Mouse (Mus musculus): ENCODE results near the gene Ednrb. TPM values are rescaled to one million over a fixed set of nuclear protein-coding genes. Genes with fewer than 3 reads are reported as not detected.

Ednrb gene
- 11.5 and 16.1 TPM in 2 replicates for polyA plus RNA-seq (2012; rRNA removed)

DNA sequence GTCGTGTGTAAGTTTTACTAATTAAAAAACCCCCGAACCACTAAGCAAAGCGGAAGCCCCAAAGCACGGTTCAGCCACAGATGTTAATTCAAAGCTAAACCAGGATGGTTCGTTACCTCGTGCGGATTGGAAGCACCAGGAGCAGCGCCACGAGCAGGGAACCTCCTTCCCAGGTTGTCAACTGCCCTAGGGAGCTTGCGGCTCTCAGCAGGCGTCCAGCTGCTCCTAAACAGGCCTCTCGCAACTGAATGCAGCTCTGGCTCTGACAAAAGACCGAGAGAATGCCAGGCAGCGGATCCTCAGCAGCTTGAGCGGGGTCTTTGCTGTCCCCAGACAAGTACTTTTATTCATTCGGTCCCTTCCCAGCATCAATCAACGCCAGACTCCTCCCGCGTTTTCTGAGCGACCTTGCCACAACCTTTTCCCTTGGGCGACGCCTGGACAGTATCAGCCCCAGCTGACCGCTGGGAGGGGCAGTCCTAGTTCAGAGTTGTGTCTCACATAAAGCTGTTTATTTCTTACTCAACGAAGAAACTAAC, at the start of gene Ednrb:
TSS of gene Ednrb (minus strand) at position 392 of the 539 bp plus-strand sequence.
- peak; percentile 21 for DNase-seq (ENCODE audit: low spot score)

- no peak for DNase-seq (ENCODE audit: low spot score)
These were observed 48.3 kb upstream of the Ednrb start for GRCm38 (mm10) chr14:103892411-103892938.

DNA sequence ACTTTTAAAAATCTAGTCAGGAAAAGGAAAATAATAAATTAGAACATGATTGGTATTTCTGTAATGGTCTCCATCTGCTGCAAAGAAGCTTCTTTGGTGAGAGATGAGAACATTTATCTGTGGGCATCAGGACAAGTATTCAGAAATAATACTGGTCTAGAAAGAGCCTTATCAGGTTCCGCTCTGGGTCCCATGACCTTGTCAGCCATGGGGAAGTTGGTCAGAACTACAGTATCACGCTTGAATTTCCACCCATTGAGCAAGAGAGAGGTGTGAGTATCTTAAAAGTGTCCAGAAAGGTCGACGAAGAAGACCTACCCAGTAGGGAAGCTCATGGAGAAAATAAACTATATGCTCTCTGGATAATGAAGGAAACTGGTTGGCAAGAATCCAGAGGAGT, 46.6 kb upstream of the Ednrb start:
- DNase-seq (ENCODE audit: low spot score): no peak

GRCm38 (mm10) chr14:103884892-103885575, 40.8 kb upstream of the Ednrb start:
- DNase-seq (ENCODE audit: low spot score): no peak

- DNase-seq (ENCODE audit: low spot score): no peak
These were observed 38.7 kb upstream of the Ednrb start for GRCm38 (mm10) chr14:103882943-103883342.

- no peak for DNase-seq (ENCODE audit: low spot score)
These were observed 32.9 kb upstream of the Ednrb start for GRCm38 (mm10) chr14:103877117-103877516.

GRCm38 (mm10) chr14:103876598-103876997, 32.4 kb upstream of the Ednrb start:
- DNase-seq (ENCODE audit: low spot score): no peak

DNA sequence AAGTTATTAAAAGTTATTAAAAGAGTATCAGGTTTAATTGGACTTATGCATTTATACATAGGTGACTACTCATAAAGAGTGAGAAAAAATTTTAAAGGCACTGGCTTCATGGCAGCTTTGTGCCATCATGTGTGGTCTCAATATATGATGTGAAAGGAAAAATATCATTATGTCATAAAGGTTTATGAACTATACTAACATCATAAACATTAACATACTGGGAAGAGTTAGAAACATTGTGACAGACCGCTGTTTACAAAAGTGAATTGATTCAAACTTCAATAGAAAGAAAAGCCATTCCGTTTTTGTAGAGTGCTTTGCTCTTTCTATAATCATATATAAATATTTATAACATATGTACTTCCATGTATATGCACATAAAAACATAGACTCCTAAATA, 22.4 kb upstream of the Ednrb start:
- no peak for DNase-seq (ENCODE audit: low spot score)

DNA sequence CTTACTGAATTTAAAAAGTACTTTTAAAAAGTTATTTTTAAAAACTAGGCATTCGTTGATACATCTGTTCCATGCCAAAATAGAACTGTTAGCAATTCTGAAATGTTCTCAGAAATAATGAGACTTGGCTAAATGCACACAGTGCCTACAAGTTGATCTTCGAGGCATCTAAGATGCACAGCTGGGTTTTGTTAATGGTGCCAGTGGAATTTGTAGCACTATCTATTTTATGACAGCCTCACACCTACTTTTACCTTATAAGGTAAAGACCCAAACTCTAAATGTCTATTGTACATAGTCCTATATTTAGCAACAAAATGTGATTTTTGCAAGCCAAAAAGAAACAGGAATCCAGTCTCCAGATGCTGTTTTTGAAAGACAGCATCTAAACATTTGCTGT, 21.0 kb upstream of the Ednrb start:
- no peak for DNase-seq (ENCODE audit: low spot score)

- no peak for DNase-seq (ENCODE audit: low spot score)
These were observed 6.1 kb upstream of the Ednrb start for GRCm38 (mm10) chr14:103850071-103850845.

DNA sequence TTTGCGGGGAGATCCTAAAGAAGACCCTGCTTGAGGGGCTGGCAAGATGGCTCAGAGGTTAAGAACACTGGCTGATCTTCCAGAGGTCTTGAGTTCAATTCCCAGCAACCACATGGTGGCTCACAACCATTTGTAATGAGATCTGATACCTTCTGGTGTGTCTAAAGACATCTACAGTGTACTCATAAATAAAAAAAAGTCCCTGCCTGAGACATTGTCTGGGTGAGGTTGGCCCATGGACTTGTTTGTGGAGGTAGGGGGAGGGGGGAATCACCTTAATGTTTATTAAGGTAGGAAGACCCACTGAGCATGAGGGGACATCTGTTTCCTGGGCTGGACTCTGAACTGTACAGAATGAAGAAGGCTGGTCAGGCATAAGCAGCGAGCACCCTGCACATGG, 1.5 kb upstream of the Ednrb start:
- DNase-seq (ENCODE audit: low spot score): no peak

DNA sequence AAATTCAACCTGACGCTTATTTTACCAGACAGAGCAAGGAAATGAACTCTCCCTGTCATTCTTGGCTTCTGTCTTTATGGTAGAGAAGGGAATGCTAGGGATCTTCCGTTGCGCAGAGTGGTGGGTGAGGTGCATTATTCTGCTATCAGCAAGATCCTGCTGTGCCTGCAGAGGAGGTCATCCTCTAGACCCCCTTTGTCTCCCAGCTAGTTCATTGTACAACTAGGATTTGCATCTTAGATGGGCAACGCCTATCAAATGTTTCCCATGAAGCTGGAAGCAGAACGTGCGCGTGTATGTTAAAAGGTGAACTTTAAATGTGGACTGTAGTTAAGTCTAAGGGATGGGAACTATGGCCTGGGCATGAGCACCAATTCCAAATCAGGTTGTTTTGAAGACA, 742 bp upstream of the Ednrb start:
- no peak for DNase-seq (ENCODE audit: low spot score)

DNA sequence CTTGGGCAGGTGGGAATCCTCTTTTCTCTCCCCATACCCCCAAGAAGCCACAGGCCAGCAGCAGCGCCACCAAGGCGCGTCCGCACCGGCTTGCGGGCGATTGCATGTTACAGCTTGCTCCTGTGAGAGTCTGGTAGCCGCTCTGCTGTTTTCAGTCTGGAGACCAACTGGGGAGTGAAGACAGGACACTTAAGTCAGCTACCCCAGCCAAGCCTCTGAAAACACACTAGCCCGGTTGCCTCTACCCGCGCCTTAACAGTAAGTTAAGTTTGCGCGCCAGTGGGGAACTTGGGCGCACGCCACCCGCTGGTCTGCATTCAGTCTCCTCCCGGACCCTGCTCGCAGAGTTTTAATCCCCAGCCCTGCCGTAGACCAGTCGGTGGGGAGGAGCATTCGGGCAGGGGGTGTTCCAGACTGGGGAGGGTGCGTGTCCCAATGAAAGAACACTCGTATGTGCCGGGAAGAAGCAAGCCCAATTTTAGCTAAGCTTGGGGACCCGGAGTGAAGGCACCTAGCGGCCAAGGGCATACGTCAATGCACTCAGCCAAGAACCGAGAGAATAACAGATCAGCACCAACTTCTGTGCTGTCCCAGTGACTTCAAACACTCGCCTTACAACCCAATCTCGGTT, 716 bp downstream of the Ednrb start:
- peak; percentile 28 for DNase-seq (ENCODE audit: low spot score)

DNA sequence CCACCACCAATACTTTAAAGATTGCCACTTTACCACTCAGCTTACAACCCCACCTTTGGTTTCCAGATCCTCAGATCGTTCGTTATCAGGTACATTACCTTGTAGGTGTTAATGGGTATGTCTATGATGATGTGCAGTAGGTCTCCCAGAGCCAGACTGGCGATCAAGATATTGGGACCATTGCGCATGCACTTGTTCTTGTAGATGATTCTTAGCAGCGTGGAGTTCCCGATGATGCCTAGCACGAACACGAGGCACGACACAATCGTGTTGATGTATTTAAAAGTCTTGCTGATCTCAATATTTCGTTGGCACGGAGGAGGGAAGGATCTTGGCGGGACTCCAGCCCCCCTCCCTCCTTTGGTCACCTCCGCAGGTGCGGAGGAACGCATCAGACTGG, 1.3 kb downstream of the Ednrb start:
- DNase-seq (ENCODE audit: low spot score): no peak

- no peak for DNase-seq (ENCODE audit: low spot score)
These were observed 3.8 kb downstream of the Ednrb start for GRCm38 (mm10) chr14:103840436-103840835.

- no peak for DNase-seq (ENCODE audit: low spot score)
These were observed 5.3 kb downstream of the Ednrb start for GRCm38 (mm10) chr14:103838887-103839286.

DNA sequence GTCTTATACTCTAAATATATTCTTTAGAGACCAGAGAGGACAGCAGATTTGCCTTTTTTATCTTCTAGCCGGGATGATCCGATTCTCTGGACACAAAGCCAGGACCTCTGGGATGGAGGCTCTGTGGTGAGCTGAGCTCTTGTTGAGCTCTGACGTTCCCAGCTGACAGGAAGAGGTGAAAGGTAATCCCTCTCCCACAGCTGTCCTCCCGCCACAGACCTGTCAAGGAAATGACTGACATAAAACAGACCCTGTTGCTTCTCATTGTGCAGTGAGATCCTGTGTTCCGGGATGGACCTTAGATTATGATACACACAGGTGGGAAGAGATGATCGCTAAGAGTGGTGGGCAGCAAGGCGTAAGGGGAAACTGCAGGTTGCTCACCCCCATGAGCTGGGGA, 9.6 kb downstream of the Ednrb start:
- no peak for DNase-seq (ENCODE audit: low spot score)

- no peak for DNase-seq (ENCODE audit: low spot score)
These were observed 10.1 kb downstream of the Ednrb start for GRCm38 (mm10) chr14:103834147-103834546.

GRCm38 (mm10) chr14:103832472-103832871, 11.7 kb downstream of the Ednrb start:
- DNase-seq (ENCODE audit: low spot score): no peak

DNA sequence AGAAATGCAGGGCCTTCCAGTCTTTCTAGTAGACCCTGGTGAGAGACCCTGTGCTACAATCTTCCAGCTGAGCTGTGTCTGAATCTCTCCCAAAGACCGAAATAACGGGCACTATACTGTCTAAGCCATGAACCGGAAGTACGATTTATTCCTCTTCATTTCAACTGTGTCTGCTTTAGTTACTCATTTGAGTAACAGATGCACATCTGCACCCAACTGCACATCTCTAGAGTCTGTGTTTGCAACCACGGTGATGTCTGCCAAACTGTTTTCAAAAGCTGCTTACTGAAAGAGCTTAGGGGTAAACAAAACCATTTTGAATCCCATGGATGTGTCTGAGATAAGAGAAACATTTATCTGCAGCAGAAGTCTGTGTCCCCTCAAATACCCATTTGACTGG, 13.2 kb downstream of the Ednrb start:
- no peak for DNase-seq (ENCODE audit: low spot score)

DNA sequence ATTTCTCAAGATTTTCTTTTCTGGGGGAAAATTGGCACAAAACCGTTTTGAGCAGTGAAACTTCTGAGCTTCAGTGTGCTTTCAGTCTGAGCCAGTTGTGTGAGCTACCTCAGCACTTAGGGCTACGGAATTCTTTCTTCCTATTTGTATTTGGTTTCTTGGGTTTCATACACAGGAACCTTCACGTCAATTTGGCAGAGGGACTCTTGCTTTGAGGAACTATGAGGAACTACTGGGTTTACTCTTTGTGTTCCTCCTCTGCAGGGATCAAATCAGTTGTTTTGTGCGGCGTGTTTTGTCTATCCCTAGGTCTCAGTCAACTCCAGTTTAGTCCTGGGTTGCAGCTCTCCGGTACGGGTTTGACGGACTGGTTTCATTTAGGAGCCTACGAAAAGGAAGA, 17.9 kb downstream of the Ednrb start:
- DNase-seq (ENCODE audit: low spot score): no peak

GRCm38 (mm10) chr14:103825934-103826333, 18.3 kb downstream of the Ednrb start:
- DNase-seq (ENCODE audit: low spot score): no peak

All from urinary bladder, adult 2 months (tissue).